Comparison of ENCODE assay signal across 20 mouse cellular contexts in genomic region chr6:84710831-84711230, GRCm38 (mm10).
"Had no signal": no experiment of that assay in that cellular context is flagged by ENCODE, and none has a peak within 500 bp of the region (broad histone marks: within the 10 kb centered on the region; RNA-seq: fewer than 3 reads in every experiment).

No protein-coding gene starts in this region.

- ATAC-seq: liver, postnatal 0 days; lung, postnatal 0 days; midbrain, embryonic 16.5 days had no signal

- H3K27me3 ChIP-seq: midbrain, embryonic 12.5 days; neural tube, embryonic 13.5 days; stomach, embryonic 15.5 days had no signal

- DNase-seq: kidney, adult 2 months; kidney, postnatal 25 days; layer of hippocampus, adult 9-11 months; liver, postnatal 0 days; lung, embryonic 14.5 days; right cerebral cortex, adult 18-20 months; right cerebral cortex, postnatal 14 days; right cerebral cortex, postnatal 4 days; thymus, postnatal 25 days had no signal

- H3K4me3 ChIP-seq: layer of hippocampus, adult 2 months; midbrain, embryonic 12.5 days; myocyte; neural tube, embryonic 13.5 days; stomach, embryonic 15.5 days had no signal

- H3K9ac ChIP-seq: liver, embryonic 14.5 days; liver, postnatal 0 days; lung, embryonic 14.5 days; midbrain, embryonic 12.5 days; neural tube, embryonic 13.5 days; stomach, embryonic 15.5 days had no signal

- H3K36me3 ChIP-seq: midbrain, embryonic 12.5 days; neural tube, embryonic 13.5 days; stomach, embryonic 15.5 days had no signal

- H3K9me3 ChIP-seq: midbrain, embryonic 12.5 days; neural tube, embryonic 13.5 days; stomach, embryonic 15.5 days had no signal

- H3K4me1 ChIP-seq: midbrain, embryonic 12.5 days; stomach, embryonic 15.5 days had no signal

- H3K27ac ChIP-seq: kidney, postnatal 0 days; layer of hippocampus, adult 2 months; liver, embryonic 14.5 days; macrophage; midbrain, embryonic 12.5 days; neural tube, embryonic 13.5 days; stomach, embryonic 15.5 days had no signal

- H3K4me2 ChIP-seq: liver, embryonic 11.5 days; lung, embryonic 14.5 days; midbrain, embryonic 12.5 days; neural tube, embryonic 13.5 days; stomach, embryonic 15.5 days had no signal
